Mouse (Mus musculus) heart, postnatal 0 days (tissue): ENCODE results near the gene B4galt1. TPM values are rescaled to one million over a fixed set of nuclear protein-coding genes. Genes with fewer than 3 reads are reported as not detected.

Experiments used
- ATAC-seq: fragments of 200-750 bp; cut with Nextera tagmentation; 2 replicates; pipeline ENCODE4 v1.8.0; 2017; ENCODE audit warnings: low read depth, moderate number of reproducible peaks, moderate library complexity; ENCODE audit not compliant: insufficient read depth
- DNase-seq: peaks from one replicate; pipeline ENCODE4 v3.0.0-alpha.2; 2016; ENCODE audit warnings: low spot score
- H3K27ac ChIP-seq: fragments of 300-500 bp; sonication (generic); 2 replicates; pipeline ENCODE4 v1.5.1; 2014; ENCODE audit warnings: low read depth, mild to moderate bottlenecking
- H3K27me3 ChIP-seq: fragments of 300-500 bp; sonication (generic); 2 replicates; pipeline ENCODE4 v1.6.1; 2014; ENCODE audit warnings: low read length, mixed read lengths; ENCODE audit not compliant: control insufficient read depth, insufficient read depth
- H3K36me3 ChIP-seq: fragments of 300-500 bp; sonication (generic); replicated peaks from 2 replicates; pipeline ENCODE4 v1.6.1; 2014; ENCODE audit warnings: low read length, mixed read lengths; ENCODE audit not compliant: control insufficient read depth, insufficient read depth
- H3K4me1 ChIP-seq: fragments of 300-500 bp; sonication (generic); 2 replicates; pipeline ENCODE4 v1.6.1; 2014; ENCODE audit warnings: antibody characterized with exemption; ENCODE audit not compliant: control insufficient read depth, insufficient read depth
- H3K4me2 ChIP-seq: fragments of 300-500 bp; sonication (generic); 2 replicates; pipeline ENCODE4 v1.6.1; 2014; ENCODE audit warnings: low read depth, mild to moderate bottlenecking, low read length, moderate library complexity
- H3K4me3 ChIP-seq: fragments of 300-500 bp; sonication (generic); 2 replicates; pipeline ENCODE4 v1.5.1; 2014; ENCODE audit warnings: low read depth, low read length
- H3K9ac ChIP-seq: fragments of 300-500 bp; sonication (generic); replicated peaks from 2 replicates; pipeline ENCODE4 v1.6.1; 2014; ENCODE audit warnings: low read depth, low read length, mixed read lengths
- H3K9me3 ChIP-seq: fragments of 300-500 bp; sonication (generic); replicated peaks from 2 replicates; pipeline ENCODE4 v1.6.1; 2016; ENCODE audit warnings: low read length; ENCODE audit not compliant: control insufficient read depth
- CTCF ChIP-seq: IDR thresholded peaks from 2 replicates; pipeline ENCODE4 v1.5.1; 2016; ENCODE audit warnings: antibody characterized with exemption, control low read depth, low read depth
- EP300 ChIP-seq: IDR thresholded peaks from 2 replicates; pipeline ENCODE4 v1.6.1; 2016; ENCODE audit warnings: antibody characterized with exemption, low read depth
- WGBS: fragments of 180-500 bp; shearing (Covaris S2); extraction: QIAGEN DNeasy Blood & Tissue Kit; methylation state at CpG from one replicate; pipeline ENCODE4 v1.1.7; 2014; 5-methylcytosine and 5-hydroxymethylcytosine counted together
- microRNA-seq: library from miRNA; unstranded; fragments of <30 nt; microRNA quantifications from one replicate; pipeline ENCODE4, GENCODE M21; 2016
- polyA plus RNA-seq: library from polyadenylated mRNA; unstranded; fragments of >200 nt; fragmentation: Nextera tagmentation; extraction: Ambion mirVana; gene quantifications from 2 replicates; pipeline ENCODE4 v1.2.1, GENCODE M21; 2015
- total RNA-seq: library from RNA; depleted of rRNA; stranded (reverse); fragments of >200 nt; gene quantifications from 2 replicates; pipeline ENCODE4 v1.2.3, GENCODE M21; 2014; ENCODE audit warnings: low replicate concordance; rRNA removed

The B4galt1 gene
- total and polyA plus RNA-seq, 2 experiments from 2014 or later: 49.6 to 125 TPM

GRCm38 (mm10) chr4:40774279-40775259 lies 79.2 kb downstream of the B4galt1 start:
- Histone ChIP-seq H3K9ac (peak overlapping the region; percentile 47; the same call in 1 of the 2 replicates), H3K36me3 (no peaks in the 10 kb centered on the region), H3K27ac (0 out of 2 replicates have a peak overlapping the region, but pooled peaks have one; percentile 1), H3K4me2 (peak overlapping the region; percentile 66), H3K27me3 (no peaks in the 10 kb centered on the region), H3K9me3 (no peaks in the 10 kb centered on the region), H3K4me1 (peaks cover 5% of the 10 kb centered on the region), H3K4me3 (peak overlapping the region; percentile 23)
- DNase-seq (peak; percentile 85), ATAC-seq (peak; percentile 68)
- WGBS: 9% methylated on average over 12 of the region's 12 CpGs
- TF ChIP-seq EP300 (no peak), CTCF (peak; percentile 98)

DNA sequence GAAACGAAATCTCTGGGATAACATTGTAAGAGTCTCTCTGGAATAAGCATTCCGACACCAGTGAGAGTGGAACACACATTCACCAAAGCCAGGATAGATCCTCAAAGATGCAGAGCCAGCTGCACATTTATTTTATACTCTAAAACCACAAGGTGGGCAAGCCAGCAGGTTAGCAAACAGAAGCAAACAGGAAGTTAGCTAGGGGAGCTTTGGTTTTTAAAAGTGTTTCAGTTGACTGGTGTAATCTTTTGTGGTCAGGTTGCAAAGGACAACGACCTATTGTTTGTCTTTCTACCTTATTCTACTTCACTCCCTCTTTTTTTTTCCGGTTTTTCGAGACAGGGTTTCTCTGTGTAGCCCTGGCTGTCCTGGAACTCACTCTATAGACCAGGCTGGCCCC lies 93.9 kb downstream of the B4galt1 start:
- Histone ChIP-seq H3K27me3 (no peaks in the 10 kb centered on the region), H3K9me3 (no peaks in the 10 kb centered on the region), H3K4me1 (no peaks in the 10 kb centered on the region), H3K4me2 (no peak overlapping the region), H3K27ac (peak overlapping the region; percentile 2; the same call in 1 of the 2 replicates), H3K4me3 (no peak overlapping the region), H3K36me3 (peaks cover 7% of the 10 kb centered on the region), H3K9ac (no peak overlapping the region)
- no peak for DNase-seq
- ATAC-seq: no peak
- 42% methylated on average over 5 of the region's 5 CpGs for WGBS
- no peak for TF ChIP-seq CTCF
- no peak for TF ChIP-seq EP300

- peak within 1 kb of the TSS; percentile 75 for H3K9ac ChIP-seq
- no peak for TF ChIP-seq EP300
- TF ChIP-seq CTCF: no peak
- peak within 1 kb of the TSS; percentile 91 for H3K4me2 ChIP-seq
- H3K27me3 ChIP-seq: no peaks in the 10 kb centered on the region
- ATAC-seq (peak; percentile 99), DNase-seq (peak; percentile 94)
- peak within 1 kb of the TSS; percentile 76 for H3K4me3 ChIP-seq
- H3K9me3 ChIP-seq: no peaks in the 10 kb centered on the region
- H3K36me3 ChIP-seq: peaks cover 27% of the 10 kb centered on the region
- under 1% methylated on average over 40 of the region's 40 CpGs for WGBS
- peak within 1 kb of the TSS; percentile 59; the same call in 1 of the 2 replicates for H3K27ac ChIP-seq
- no peaks in the 10 kb centered on the region for H3K4me1 ChIP-seq
These were observed 95.9 kb downstream of the B4galt1 start, which contains the start of gene Smu1 for GRCm38 (mm10) chr4:40757780-40758420. TSS of gene Smu1 (minus strand) at chr4:40757923.

GRCm38 (mm10) chr4:40757157-40757779 lies 96.5 kb downstream of the B4galt1 start:
- peak overlapping the region; percentile 91 for H3K4me2 ChIP-seq
- H3K4me1 ChIP-seq: no peaks in the 10 kb centered on the region
- peak overlapping the region; percentile 75 for H3K9ac ChIP-seq
- no peaks in the 10 kb centered on the region for H3K9me3 ChIP-seq
- under 1% methylated on average over 26 of the region's 39 CpGs for WGBS
- peak overlapping the region; percentile 76 for H3K4me3 ChIP-seq
- ATAC-seq: peak; percentile 59
- no peaks in the 10 kb centered on the region for H3K27me3 ChIP-seq
- TF ChIP-seq CTCF (no peak), EP300 (no peak)
- peak overlapping the region; percentile 59; the same call in 1 of the 2 replicates for H3K27ac ChIP-seq
- DNase-seq: no peak
- peaks cover 32% of the 10 kb centered on the region for H3K36me3 ChIP-seq

Small RNA genes lying within 50 kb of the gene (microRNA-seq; reads per million reads assigned to microRNA genes)
- gene Gm24112 (not detected), gene Gm25931 (not detected), gene Mir5123 (not detected)

Other genes with a start within 250 kb of the B4galt1 start
- 4.5 and 18.9 TPM in 2 replicates for gene Aptx, start 150.8 kb downstream of the B4galt1 start, total RNA-seq
- gene Aptx, start 150.8 kb downstream of the B4galt1 start, polyA plus RNA-seq: 28.1 and 29.9 TPM in 2 replicates
- gene Dnaja1, start 131.9 kb downstream of the B4galt1 start, total RNA-seq: 20.9 and 27.7 TPM in 2 replicates
- 200 and 206 TPM in 2 replicates for gene Dnaja1, start 131.9 kb downstream of the B4galt1 start, polyA plus RNA-seq
- gene Smu1, start 96.1 kb downstream of the B4galt1 start, total RNA-seq: 56.4 and 86.6 TPM in 2 replicates
- gene Smu1, start 96.1 kb downstream of the B4galt1 start, polyA plus RNA-seq: 68.6 and 73.6 TPM in 2 replicates
- 2.7 TPM in 1 of 2 replicates, not detected in the other for gene Spink4, start 66.0 kb upstream of the B4galt1 start, total RNA-seq
- 7.7 and 7.8 TPM in 2 replicates for gene Spink4, start 66.0 kb upstream of the B4galt1 start, polyA plus RNA-seq
- gene Bag1, start 94.3 kb upstream of the B4galt1 start, total RNA-seq: 77.3 and 98.8 TPM in 2 replicates
- gene Bag1, start 94.3 kb upstream of the B4galt1 start, polyA plus RNA-seq: 213 and 222 TPM in 2 replicates
- 17.7 and 26.8 TPM in 2 replicates for gene Chmp5, start 94.4 kb upstream of the B4galt1 start, total RNA-seq
- gene Chmp5, start 94.4 kb upstream of the B4galt1 start, polyA plus RNA-seq: 72.3 and 77.3 TPM in 2 replicates
- gene Nfx1, start 116.9 kb upstream of the B4galt1 start, total RNA-seq: 32.5 and 40.0 TPM in 2 replicates
- 27.2 and 27.6 TPM in 2 replicates for gene Nfx1, start 116.9 kb upstream of the B4galt1 start, polyA plus RNA-seq
- gene Aqp7, start 194.1 kb upstream of the B4galt1 start, total RNA-seq: 8.9 and 20.6 TPM in 2 replicates
- 10.0 and 10.8 TPM in 2 replicates for gene Aqp7, start 194.1 kb upstream of the B4galt1 start, polyA plus RNA-seq
- gene Aqp3, start 244.2 kb upstream of the B4galt1 start, total RNA-seq: 0.54 and 6.3 TPM in 2 replicates
- gene Aqp3, start 244.2 kb upstream of the B4galt1 start, polyA plus RNA-seq: 0.19 and 0.36 TPM in 2 replicates